Mouse (Mus musculus): ENCODE measurements around the gene Plekhj1. TPM values are rescaled to one million over a fixed set of nuclear protein-coding genes. Genes with fewer than 3 reads are reported as not detected.

Gene Plekhj1
- total RNA-seq, 1 experiment = 77.2 TPM

- in situ Hi-C loops (cut with MboI; ENCODE audit: low sequenced_read_pairs in 2 of 2, unreplicated experiment in 2 of 2) = no loop called here
Observed at GRCm38 (mm10) chr10:80761821-80762220, 36.6 kb downstream of the Plekhj1 start.

GRCm38 (mm10) chr10:80760596-80761524 is 37.6 kb downstream of the Plekhj1 start:
- peaks cover 3 to 26% of the 10 kb centered on the region in 2 experiments; a peak in 3 of 4 replicates for H3K4me1 ChIP-seq (ENCODE audit: control insufficient read depth in 2 of 2, insufficient read depth in 2 of 2, low read length in 2 of 2, poor library complexity in 1 of 2)
- DNase-seq (ENCODE audit: low read depth, low spot score) = no peak
- TF ChIP-seq HCFC1 (IDR thresholded peaks at IDR 0.05; ENCODE audit: borderline replicate concordance, insufficient read depth, low read length) (no peak), MAFK (IDR thresholded peaks at IDR 0.05; ENCODE audit: insufficient read depth, low read depth, low read length) (no peak), CHD2 (IDR thresholded peaks at IDR 0.05; ENCODE audit: low read depth, low read length) (no peak), ZC3H11A (IDR thresholded peaks at IDR 0.05; ENCODE audit: borderline replicate concordance, low read depth, low read length) (no peak), ZNF384 (IDR thresholded peaks at IDR 0.05; ENCODE audit: low read depth, low read length) (no peak)
- no peak overlapping the region for H3K27ac ChIP-seq (ENCODE audit: insufficient read depth, low read depth, low read length, poor library complexity, severe bottlenecking)
- no peaks in the 10 kb centered on the region for H3K9me3 ChIP-seq (ENCODE audit: control insufficient read depth, insufficient read depth, low read depth, low read length)
- H3K36me3 ChIP-seq (ENCODE audit: control insufficient read depth, insufficient read depth, low read length, poor library complexity, severe bottlenecking) = peaks cover 8% of the 10 kb centered on the region; the same call in 1 of the 2 replicates
- no peak overlapping the region for H3K9ac ChIP-seq (ENCODE audit: insufficient read depth, low read depth, low read length, poor library complexity, severe bottlenecking)
- no peak overlapping the region for H3K4me3 ChIP-seq (ENCODE audit: insufficient read depth in 1 of 2, low read depth in 1 of 2, low read length in 2 of 2, poor library complexity in 1 of 2, severe bottlenecking in 1 of 2)
- in situ Hi-C loops (cut with MboI; ENCODE audit: low sequenced_read_pairs in 2 of 2, unreplicated experiment in 2 of 2) = no loop called here

More at GRCm38 (mm10) chr10:80761821-80762220, 36.6 kb downstream of the Plekhj1 start:
- Histone ChIP-seq H3K4me1 (ENCODE audit: control insufficient read depth in 2 of 2, insufficient read depth in 2 of 2, low read length in 2 of 2, poor library complexity in 1 of 2) (peaks cover 5 to 28% of the 10 kb centered on the region in 2 experiments; a peak in 3 of 4 replicates), H3K4me3 (ENCODE audit: insufficient read depth in 1 of 2, low read depth in 1 of 2, low read length in 2 of 2, poor library complexity in 1 of 2, severe bottlenecking in 1 of 2) (no peak overlapping the region), H3K27ac (ENCODE audit: insufficient read depth, low read depth, low read length, poor library complexity, severe bottlenecking) (no peak overlapping the region), H3K9me3 (ENCODE audit: control insufficient read depth, insufficient read depth, low read depth, low read length) (no peaks in the 10 kb centered on the region), H3K36me3 (ENCODE audit: control insufficient read depth, insufficient read depth, low read length, poor library complexity, severe bottlenecking) (peaks cover 12% of the 10 kb centered on the region; the same call in 1 of the 2 replicates), H3K9ac (ENCODE audit: insufficient read depth, low read depth, low read length, poor library complexity, severe bottlenecking) (no peak overlapping the region)
- DNase-seq (ENCODE audit: low read depth, low spot score) = no peak
- TF ChIP-seq ZNF384 (IDR thresholded peaks at IDR 0.05; ENCODE audit: low read depth, low read length) (no peak), HCFC1 (IDR thresholded peaks at IDR 0.05; ENCODE audit: borderline replicate concordance, insufficient read depth, low read length) (no peak), ZC3H11A (IDR thresholded peaks at IDR 0.05; ENCODE audit: borderline replicate concordance, low read depth, low read length) (no peak), CHD2 (IDR thresholded peaks at IDR 0.05; ENCODE audit: low read depth, low read length) (no peak), MAFK (IDR thresholded peaks at IDR 0.05; ENCODE audit: insufficient read depth, low read depth, low read length) (no peak)

- no peak overlapping the region for H3K4me3 ChIP-seq (ENCODE audit: insufficient read depth in 1 of 2, low read depth in 1 of 2, low read length in 2 of 2, poor library complexity in 1 of 2, severe bottlenecking in 1 of 2)
- H3K4me1 ChIP-seq (ENCODE audit: control insufficient read depth in 2 of 2, insufficient read depth in 2 of 2, low read length in 2 of 2, poor library complexity in 1 of 2) = peaks cover 0 to 19% of the 10 kb centered on the region in 2 experiments; a peak in 3 of 4 replicates
- TF ChIP-seq ZC3H11A (IDR thresholded peaks at IDR 0.05; ENCODE audit: borderline replicate concordance, low read depth, low read length) = no peak
- no peak for TF ChIP-seq HCFC1 (IDR thresholded peaks at IDR 0.05; ENCODE audit: borderline replicate concordance, insufficient read depth, low read length)
- TF ChIP-seq MAFK (IDR thresholded peaks at IDR 0.05; ENCODE audit: insufficient read depth, low read depth, low read length) = no peak
- no peak for TF ChIP-seq CHD2 (IDR thresholded peaks at IDR 0.05; ENCODE audit: low read depth, low read length)
- no peak for TF ChIP-seq ZNF384 (IDR thresholded peaks at IDR 0.05; ENCODE audit: low read depth, low read length)
- DNase-seq (ENCODE audit: low read depth, low spot score) = no peak
- H3K36me3 ChIP-seq (ENCODE audit: control insufficient read depth, insufficient read depth, low read length, poor library complexity, severe bottlenecking) = peaks cover 3% of the 10 kb centered on the region; the same call in 1 of the 2 replicates
- no peak overlapping the region for H3K27ac ChIP-seq (ENCODE audit: insufficient read depth, low read depth, low read length, poor library complexity, severe bottlenecking)
- no peak overlapping the region for H3K9ac ChIP-seq (ENCODE audit: insufficient read depth, low read depth, low read length, poor library complexity, severe bottlenecking)
- no peaks in the 10 kb centered on the region for H3K9me3 ChIP-seq (ENCODE audit: control insufficient read depth, insufficient read depth, low read depth, low read length)
- in situ Hi-C loops (cut with MboI; ENCODE audit: low sequenced_read_pairs in 2 of 2, unreplicated experiment in 2 of 2) = no loop called here
Observed at GRCm38 (mm10) chr10:80758651-80759050, 39.8 kb downstream of the Plekhj1 start.

GRCm38 (mm10) chr10:80757717-80758116 is 40.7 kb downstream of the Plekhj1 start:
- in situ Hi-C loops (cut with MboI; ENCODE audit: low sequenced_read_pairs in 2 of 2, unreplicated experiment in 2 of 2) = no loop called here
- no peak overlapping the region for H3K27ac ChIP-seq (ENCODE audit: insufficient read depth, low read depth, low read length, poor library complexity, severe bottlenecking)
- H3K9ac ChIP-seq (ENCODE audit: insufficient read depth, low read depth, low read length, poor library complexity, severe bottlenecking) = no peak overlapping the region
- peaks cover 0 to 19% of the 10 kb centered on the region in 2 experiments; a peak in 3 of 4 replicates for H3K4me1 ChIP-seq (ENCODE audit: control insufficient read depth in 2 of 2, insufficient read depth in 2 of 2, low read length in 2 of 2, poor library complexity in 1 of 2)
- H3K36me3 ChIP-seq (ENCODE audit: control insufficient read depth, insufficient read depth, low read length, poor library complexity, severe bottlenecking) = no peaks in the 10 kb centered on the region
- H3K4me3 ChIP-seq (ENCODE audit: insufficient read depth in 1 of 2, low read depth in 1 of 2, low read length in 2 of 2, poor library complexity in 1 of 2, severe bottlenecking in 1 of 2) = no peak overlapping the region
- TF ChIP-seq ZC3H11A (IDR thresholded peaks at IDR 0.05; ENCODE audit: borderline replicate concordance, low read depth, low read length) = no peak
- TF ChIP-seq CHD2 (IDR thresholded peaks at IDR 0.05; ENCODE audit: low read depth, low read length) = no peak
- TF ChIP-seq HCFC1 (IDR thresholded peaks at IDR 0.05; ENCODE audit: borderline replicate concordance, insufficient read depth, low read length) = no peak
- no peak for TF ChIP-seq MAFK (IDR thresholded peaks at IDR 0.05; ENCODE audit: insufficient read depth, low read depth, low read length)
- no peak for TF ChIP-seq ZNF384 (IDR thresholded peaks at IDR 0.05; ENCODE audit: low read depth, low read length)
- DNase-seq (ENCODE audit: low read depth, low spot score) = no peak
- H3K9me3 ChIP-seq (ENCODE audit: control insufficient read depth, insufficient read depth, low read depth, low read length) = no peaks in the 10 kb centered on the region
